ENCODE assay signal across 8 mouse cellular contexts in genomic region chr11:48816281-48816781, GRCm38 (mm10). TPM values are rescaled to one million over a fixed set of nuclear protein-coding genes. Genes with fewer than 3 reads are reported as not detected.
DNase-seq lines count a peak whose midpoint lies in the region; ATAC-seq lines count a peak whose summit lies in the region.

No protein-coding gene starts in this region.

- DNase-seq in embryo, embryonic 10 days (ENCODE audit: low spot score): peak; percentile 82
- no peak for DNase-seq in embryo, embryonic 9.5 days (ENCODE audit: extremely low spot score)
- DNase-seq in R1 (ENCODE audit: low read depth, low spot score): peak; percentile 83
- DNase-seq in forebrain, embryonic 11.5 days (ENCODE audit: low spot score): peak; percentile 85
- no peak for DNase-seq in limb, embryonic 11.5 days (ENCODE audit: low spot score)
- peak; percentile 76 for DNase-seq in midbrain, embryonic 10.5 days (ENCODE audit: low spot score)
- DNase-seq in spleen, postnatal 36 days (ENCODE audit: low spot score in 2 of 2): peak; percentile 27 to 56

- H3K9me3 ChIP-seq in forebrain, embryonic 11.5 days (ENCODE audit: control insufficient read depth, low read length): no peaks in the 10 kb centered on the region
- H3K9me3 ChIP-seq in hindbrain, embryonic 15.5 days: no peaks in the 10 kb centered on the region
- H3K9me3 ChIP-seq in limb, embryonic 11.5 days (ENCODE audit: control insufficient read depth, low read length): no peaks in the 10 kb centered on the region
- no peaks in the 10 kb centered on the region for H3K9me3 ChIP-seq in midbrain, embryonic 10.5 days (replicated peaks)

- peak overlapping the region; percentile 77 for H3K4me3 ChIP-seq in forebrain, embryonic 11.5 days (ENCODE audit: low read depth, low read length)
- peak overlapping the region; percentile 70 for H3K4me3 ChIP-seq in hindbrain, embryonic 15.5 days
- peak overlapping the region; percentile 66 for H3K4me3 ChIP-seq in limb, embryonic 11.5 days (ENCODE audit: low read depth, low read length)
- H3K4me3 ChIP-seq in midbrain, embryonic 10.5 days: peak overlapping the region; percentile 93

- H3K36me3 ChIP-seq in forebrain, embryonic 11.5 days (ENCODE audit: control insufficient read depth, insufficient read depth, low read length): no peaks in the 10 kb centered on the region; the same call in 1 of the 2 replicates
- peaks cover 8% of the 10 kb centered on the region for H3K36me3 ChIP-seq in hindbrain, embryonic 15.5 days
- peaks cover 4% of the 10 kb centered on the region; the same call in 1 of the 2 replicates for H3K36me3 ChIP-seq in limb, embryonic 11.5 days (ENCODE audit: control insufficient read depth, insufficient read depth, low read length)
- H3K36me3 ChIP-seq in midbrain, embryonic 10.5 days: peaks cover 41% of the 10 kb centered on the region

- H3K4me1 ChIP-seq in forebrain, embryonic 11.5 days (replicated peaks; ENCODE audit: control insufficient read depth, insufficient read depth, low read length): peaks cover 6% of the 10 kb centered on the region
- peaks cover 34% of the 10 kb centered on the region for H3K4me1 ChIP-seq in hindbrain, embryonic 15.5 days (replicated peaks)
- 0 out of 2 replicates have a peak, but pooled peaks cover 3% of the 10 kb centered on the region for H3K4me1 ChIP-seq in limb, embryonic 11.5 days (ENCODE audit: control insufficient read depth, insufficient read depth, low read length)
- H3K4me1 ChIP-seq in midbrain, embryonic 10.5 days: peaks cover 18% of the 10 kb centered on the region

- peak; percentile 71 for ATAC-seq in forebrain, embryonic 11.5 days (replicated peaks; ENCODE audit: low FRiP score)
- peak; percentile 63 for ATAC-seq in hindbrain, embryonic 15.5 days (ENCODE audit: low FRiP score, low read depth)
- ATAC-seq in limb, embryonic 11.5 days (ENCODE audit: insufficient number of reproducible peaks, low FRiP score, low TSS enrichment, low read depth): peak; percentile 36

- no peaks in the 10 kb centered on the region for H3K27me3 ChIP-seq in forebrain, embryonic 11.5 days (ENCODE audit: control insufficient read depth, insufficient read depth, low read length)
- no peaks in the 10 kb centered on the region for H3K27me3 ChIP-seq in hindbrain, embryonic 15.5 days
- no peaks in the 10 kb centered on the region for H3K27me3 ChIP-seq in limb, embryonic 11.5 days (ENCODE audit: control insufficient read depth, insufficient read depth, low read length)
- no peaks in the 10 kb centered on the region for H3K27me3 ChIP-seq in midbrain, embryonic 10.5 days (ENCODE audit: low read depth, poor library complexity, severe bottlenecking)

- peak overlapping the region; percentile 65 for H3K9ac ChIP-seq in forebrain, embryonic 11.5 days (ENCODE audit: low read length)
- H3K9ac ChIP-seq in hindbrain, embryonic 15.5 days: peak overlapping the region; percentile 79
- H3K9ac ChIP-seq in limb, embryonic 11.5 days (ENCODE audit: low read length): peak overlapping the region; percentile 76

- H3K27ac ChIP-seq in forebrain, embryonic 11.5 days (ENCODE audit: low read depth, low read length): no peak overlapping the region
- H3K27ac ChIP-seq in hindbrain, embryonic 15.5 days (replicated peaks): peak overlapping the region; percentile 98
- H3K27ac ChIP-seq in limb, embryonic 11.5 days (replicated peaks; ENCODE audit: low read depth, low read length): 0 out of 2 replicates have a peak overlapping the region, but pooled peaks have one; percentile 11
- peak overlapping the region; percentile 97 for H3K27ac ChIP-seq in midbrain, embryonic 10.5 days (replicated peaks)

- 4% methylated on average over 23 of the region's 23 CpGs for WGBS in forebrain, embryonic 11.5 days
- 3% methylated on average over 16 of the region's 23 CpGs for WGBS in hindbrain, embryonic 15.5 days
- 7% methylated on average over 23 of the region's 23 CpGs for WGBS in limb, embryonic 11.5 days
- WGBS in midbrain, embryonic 10.5 days: 5% methylated on average over 23 of the region's 23 CpGs

- peak overlapping the region; percentile 82 for H3K4me2 ChIP-seq in forebrain, embryonic 11.5 days (ENCODE audit: low read depth, low read length, severe bottlenecking)
- peak overlapping the region; percentile 93 for H3K4me2 ChIP-seq in hindbrain, embryonic 15.5 days
- H3K4me2 ChIP-seq in limb, embryonic 11.5 days (ENCODE audit: low read depth, severe bottlenecking): peak overlapping the region; percentile 76

RNA-seq across cellular contexts. Expression of gene Trim41, which starts 0.8 kb away (rescaled TPM):
- 4.5 and 5.6 TPM in 2 replicates for polyA plus RNA-seq in forebrain, embryonic 11.5 days (2014; fragmentation: Nextera tagmentation; extraction: Ambion mirVana)
- polyA plus RNA-seq in hindbrain, embryonic 15.5 days (2015; fragmentation: Nextera tagmentation; extraction: Ambion mirVana): 6.8 and 7.4 TPM in 2 replicates
- polyA plus RNA-seq in limb, embryonic 11.5 days (2014; fragmentation: Nextera tagmentation; extraction: Ambion mirVana): 5.7 TPM in 2 replicates
- polyA plus RNA-seq in midbrain, embryonic 10.5 days (2016; fragmentation: Nextera tagmentation; extraction: Ambion mirVana): 4.7 and 5.3 TPM in 2 replicates

RNA-seq across cellular contexts. Expression of gene Trim7, which starts 9.6 kb away (rescaled TPM):
- polyA plus RNA-seq in forebrain, embryonic 11.5 days (2014; fragmentation: Nextera tagmentation; extraction: Ambion mirVana): 0.51 and 2.1 TPM in 2 replicates
- polyA plus RNA-seq in hindbrain, embryonic 15.5 days (2015; fragmentation: Nextera tagmentation; extraction: Ambion mirVana): 3.1 and 3.7 TPM in 2 replicates
- polyA plus RNA-seq in limb, embryonic 11.5 days (2014; fragmentation: Nextera tagmentation; extraction: Ambion mirVana): 0.25 and 0.41 TPM in 2 replicates
- polyA plus RNA-seq in midbrain, embryonic 10.5 days (2016; fragmentation: Nextera tagmentation; extraction: Ambion mirVana): 0.32 and 0.99 TPM in 2 replicates

RNA-seq across cellular contexts. Expression of gene Gm12184, which starts 10.1 kb away (rescaled TPM):
- polyA plus RNA-seq in forebrain, embryonic 11.5 days (2014; fragmentation: Nextera tagmentation; extraction: Ambion mirVana): 12.3 and 12.7 TPM in 2 replicates
- polyA plus RNA-seq in hindbrain, embryonic 15.5 days (2015; fragmentation: Nextera tagmentation; extraction: Ambion mirVana): 3.8 and 4.7 TPM in 2 replicates
- polyA plus RNA-seq in limb, embryonic 11.5 days (2014; fragmentation: Nextera tagmentation; extraction: Ambion mirVana): 9.4 and 13.5 TPM in 2 replicates
- polyA plus RNA-seq in midbrain, embryonic 10.5 days (2016; fragmentation: Nextera tagmentation; extraction: Ambion mirVana): 2.1 and 3.2 TPM in 2 replicates

RNA-seq across cellular contexts. Expression of gene Rack1, which starts 16.2 kb away (rescaled TPM):
- polyA plus RNA-seq in forebrain, embryonic 11.5 days (2014; fragmentation: Nextera tagmentation; extraction: Ambion mirVana): 648 and 653 TPM in 2 replicates
- polyA plus RNA-seq in hindbrain, embryonic 15.5 days (2015; fragmentation: Nextera tagmentation; extraction: Ambion mirVana): 361 and 362 TPM in 2 replicates
- 805 and 864 TPM in 2 replicates for polyA plus RNA-seq in limb, embryonic 11.5 days (2014; fragmentation: Nextera tagmentation; extraction: Ambion mirVana)
- polyA plus RNA-seq in midbrain, embryonic 10.5 days (2016; fragmentation: Nextera tagmentation; extraction: Ambion mirVana): 659 and 788 TPM in 2 replicates

RNA-seq across cellular contexts. Expression of gene Irgm1, which starts 55.2 kb away (rescaled TPM):
- 1.5 TPM in 2 replicates for polyA plus RNA-seq in forebrain, embryonic 11.5 days (2014; fragmentation: Nextera tagmentation; extraction: Ambion mirVana)
- polyA plus RNA-seq in hindbrain, embryonic 15.5 days (2015; fragmentation: Nextera tagmentation; extraction: Ambion mirVana): 3.5 and 5.2 TPM in 2 replicates
- 1.1 and 1.7 TPM in 2 replicates for polyA plus RNA-seq in limb, embryonic 11.5 days (2014; fragmentation: Nextera tagmentation; extraction: Ambion mirVana)
- polyA plus RNA-seq in midbrain, embryonic 10.5 days (2016; fragmentation: Nextera tagmentation; extraction: Ambion mirVana): 1.2 and 1.6 TPM in 2 replicates

Comparison
In these comparisons a context has a peak if more than half of its experiments do, and no peak if none do; other contexts are left out.
1. DNase-seq: peak in embryo, embryonic 10 days (single experiment), R1 (single experiment), forebrain, embryonic 11.5 days (single experiment), midbrain, embryonic 10.5 days (single experiment) and spleen, postnatal 36 days (2 of 2); none in embryo, embryonic 9.5 days (single experiment) and limb, embryonic 11.5 days (single experiment).
2. Peak in every context shown above with its lines, with median percentiles within 50 percentile points of each other: ATAC-seq, H3K4me2 ChIP-seq, H3K4me3 ChIP-seq and H3K9ac ChIP-seq.